11 mouse cellular contexts compared by ENCODE assay signal in genomic region chr13:56109703-56110102, GRCm38 (mm10). TPM values are rescaled to one million over a fixed set of nuclear protein-coding genes. Genes with fewer than 3 reads are reported as not detected.
DNase-seq lines count a peak whose midpoint lies in the region; ATAC-seq and TF ChIP-seq lines count a peak whose summit lies in the region.
"Had no signal": no experiment of that assay in that cellular context is flagged by ENCODE, and none has a peak within 500 bp of the region (broad histone marks: within the 10 kb centered on the region; RNA-seq: fewer than 3 reads in every experiment).

No protein-coding gene starts in this region.

- H3K36me3 ChIP-seq in heart, embryonic 15.5 days: peaks cover under 1% of the 10 kb centered on the region; the same call in 1 of the 2 replicates
- H3K36me3 ChIP-seq in heart, adult 2 months (ENCODE audit: control insufficient read depth, insufficient read depth, low read length): peaks cover 6% of the 10 kb centered on the region; the same call in 1 of the 2 replicates
- H3K36me3 ChIP-seq in midbrain, embryonic 13.5 days: peaks cover 34% of the 10 kb centered on the region
- H3K36me3 ChIP-seq in midbrain, embryonic 11.5 days (ENCODE audit: control insufficient read depth, insufficient read depth, low read length): peaks cover 13% of the 10 kb centered on the region; the same call in 1 of the 2 replicates
- H3K36me3 ChIP-seq in hindbrain, embryonic 14.5 days (replicated peaks; ENCODE audit: control insufficient read depth, insufficient read depth): peaks cover 10% of the 10 kb centered on the region
- H3K36me3 ChIP-seq in stomach, embryonic 15.5 days: peaks cover 3% of the 10 kb centered on the region
- H3K36me3 ChIP-seq in thymus, adult 2 months (ENCODE audit: control insufficient read depth, insufficient read depth, low read length): peaks cover 4% of the 10 kb centered on the region; the same call in 1 of the 2 replicates

- no peak for TF ChIP-seq EP300 in heart, adult 2 months (IDR thresholded peaks at IDR 0.05; ENCODE audit: insufficient read depth, low read depth, low read length)

- 73% methylated on average over 4 of the region's 4 CpGs for WGBS in heart, embryonic 15.5 days
- 75% methylated on average over 4 of the region's 4 CpGs for WGBS in heart, adult 2 months
- 93% methylated on average over 4 of the region's 4 CpGs for WGBS in midbrain, embryonic 13.5 days
- 85% methylated on average over 4 of the region's 4 CpGs for WGBS in midbrain, embryonic 11.5 days
- WGBS in hindbrain, embryonic 14.5 days: 86% methylated on average over 4 of the region's 4 CpGs
- WGBS in stomach, embryonic 15.5 days: 83% methylated on average over 4 of the region's 4 CpGs
- WGBS in thymus, adult 2 months: 92% methylated on average over 4 of the region's 4 CpGs

- H3K9me3 ChIP-seq in heart, embryonic 15.5 days (replicated peaks): no peaks in the 10 kb centered on the region
- no peaks in the 10 kb centered on the region for H3K9me3 ChIP-seq in midbrain, embryonic 13.5 days
- no peaks in the 10 kb centered on the region for H3K9me3 ChIP-seq in midbrain, embryonic 11.5 days (ENCODE audit: control insufficient read depth, low read length)
- no peaks in the 10 kb centered on the region for H3K9me3 ChIP-seq in hindbrain, embryonic 14.5 days (ENCODE audit: control insufficient read depth, low read length)
- H3K9me3 ChIP-seq in stomach, embryonic 15.5 days: no peaks in the 10 kb centered on the region

- peak overlapping the region; percentile 83 for H3K27ac ChIP-seq in heart, embryonic 15.5 days
- H3K27ac ChIP-seq in heart, adult 2 months: no peak overlapping the region
- 0 out of 2 replicates have a peak overlapping the region, but pooled peaks have one; percentile 25 for H3K27ac ChIP-seq in midbrain, embryonic 13.5 days
- H3K27ac ChIP-seq in midbrain, embryonic 11.5 days (ENCODE audit: low read depth, low read length): no peak overlapping the region
- peak overlapping the region; percentile 59 for H3K27ac ChIP-seq in hindbrain, embryonic 14.5 days
- H3K27ac ChIP-seq in stomach, embryonic 15.5 days: peak overlapping the region; percentile 19
- H3K27ac ChIP-seq in thymus, adult 2 months (ENCODE audit: control insufficient read depth, insufficient read depth, low read length): no peak overlapping the region

- peaks cover 3% of the 10 kb centered on the region; the same call in 1 of the 2 replicates for H3K79me2 ChIP-seq in heart, adult 2 months (replicated peaks; ENCODE audit: control insufficient read depth, insufficient read depth, low read length)

- ATAC-seq in heart, embryonic 15.5 days (replicated peaks; ENCODE audit: insufficient number of reproducible peaks, insufficient read depth, low FRiP score, low read depth): no peak
- no peak for ATAC-seq in midbrain, embryonic 13.5 days
- no peak for ATAC-seq in midbrain, embryonic 11.5 days (ENCODE audit: low FRiP score)
- no peak for ATAC-seq in hindbrain, embryonic 14.5 days (ENCODE audit: low FRiP score)
- no peak for ATAC-seq in stomach, embryonic 15.5 days (ENCODE audit: insufficient read depth, low FRiP score, low read depth)

- TF ChIP-seq POLR2A in heart, adult 2 months (IDR thresholded peaks at IDR 0.05; ENCODE audit: insufficient read depth, low read depth, low read length): no peak
- no peak for TF ChIP-seq POLR2A in thymus, adult 2 months (IDR thresholded peaks at IDR 0.05; ENCODE audit: control insufficient read depth, extremely low read depth, insufficient read depth, low read length, poor library complexity)

- no peak for TF ChIP-seq CTCF in heart, adult 2 months (IDR thresholded peaks at IDR 0.05)
- TF ChIP-seq CTCF in thymus, adult 2 months (IDR thresholded peaks at IDR 0.05; ENCODE audit: borderline replicate concordance, control insufficient read depth, extremely low read depth, insufficient read depth, low read length, poor library complexity): no peak

- H3K4me2 ChIP-seq in heart, embryonic 15.5 days: no peak overlapping the region
- H3K4me2 ChIP-seq in midbrain, embryonic 13.5 days (replicated peaks): no peak overlapping the region
- H3K4me2 ChIP-seq in midbrain, embryonic 11.5 days: no peak overlapping the region
- 0 out of 2 replicates have a peak overlapping the region, but pooled peaks have one; percentile 1 for H3K4me2 ChIP-seq in hindbrain, embryonic 14.5 days (replicated peaks)
- H3K4me2 ChIP-seq in stomach, embryonic 15.5 days: no peak overlapping the region

- H3K4me1 ChIP-seq in heart, embryonic 15.5 days (replicated peaks): peaks cover 77% of the 10 kb centered on the region
- peaks cover 24% of the 10 kb centered on the region for H3K4me1 ChIP-seq in heart, adult 2 months (ENCODE audit: control insufficient read depth, insufficient read depth, low read length)
- H3K4me1 ChIP-seq in midbrain, embryonic 13.5 days (replicated peaks): peaks cover 50% of the 10 kb centered on the region
- no peaks in the 10 kb centered on the region for H3K4me1 ChIP-seq in midbrain, embryonic 11.5 days (ENCODE audit: control insufficient read depth, insufficient read depth, low read length)
- peaks cover 33% of the 10 kb centered on the region for H3K4me1 ChIP-seq in hindbrain, embryonic 14.5 days (replicated peaks; ENCODE audit: control insufficient read depth, insufficient read depth, low read length)
- H3K4me1 ChIP-seq in stomach, embryonic 15.5 days: peaks cover 71% of the 10 kb centered on the region
- peaks cover 26% of the 10 kb centered on the region for H3K4me1 ChIP-seq in thymus, adult 2 months (replicated peaks; ENCODE audit: control insufficient read depth, insufficient read depth, low read length)

- no peak overlapping the region for H3K4me3 ChIP-seq in heart, embryonic 15.5 days
- H3K4me3 ChIP-seq in heart, adult 2 months: no peak overlapping the region
- H3K4me3 ChIP-seq in midbrain, embryonic 13.5 days (replicated peaks): no peak overlapping the region
- no peak overlapping the region for H3K4me3 ChIP-seq in midbrain, embryonic 11.5 days (ENCODE audit: low read depth, low read length)
- H3K4me3 ChIP-seq in hindbrain, embryonic 14.5 days (replicated peaks; ENCODE audit: low read length): no peak overlapping the region
- H3K4me3 ChIP-seq in stomach, embryonic 15.5 days (replicated peaks): no peak overlapping the region
- no peak overlapping the region for H3K4me3 ChIP-seq in thymus, adult 2 months (ENCODE audit: control insufficient read depth, insufficient read depth, low read length)

- intact Hi-C loops in heart, adult 2 months (cut with DNase I): no loop called here

- no peaks in the 10 kb centered on the region for H3K27me3 ChIP-seq in heart, embryonic 15.5 days
- H3K27me3 ChIP-seq in heart, adult 2 months (ENCODE audit: control insufficient read depth, insufficient read depth, low read length): no peaks in the 10 kb centered on the region
- no peaks in the 10 kb centered on the region for H3K27me3 ChIP-seq in midbrain, embryonic 13.5 days
- H3K27me3 ChIP-seq in midbrain, embryonic 11.5 days (ENCODE audit: control insufficient read depth, insufficient read depth, low read length): no peaks in the 10 kb centered on the region
- H3K27me3 ChIP-seq in hindbrain, embryonic 14.5 days (ENCODE audit: control insufficient read depth, insufficient read depth, low read length): no peaks in the 10 kb centered on the region
- no peaks in the 10 kb centered on the region for H3K27me3 ChIP-seq in stomach, embryonic 15.5 days (replicated peaks)
- H3K27me3 ChIP-seq in thymus, adult 2 months (ENCODE audit: control insufficient read depth, insufficient read depth, low read length): no peaks in the 10 kb centered on the region

- no peak for DNase-seq in heart, adult 2 months
- DNase-seq in midbrain, embryonic 11.5 days (ENCODE audit: low spot score, missing footprints): no peak
- no peak for DNase-seq in hindbrain, embryonic 14.5 days (ENCODE audit: low spot score)
- DNase-seq in thymus, adult 2 months: no peak
- DNase-seq: cerebellum, adult 8-10 months; heart, postnatal 4 days; lung, adult 18-20 months; spleen, adult 18-20 months had no signal

- peak overlapping the region; percentile 9; the same call in 1 of the 2 replicates for H3K9ac ChIP-seq in heart, embryonic 15.5 days
- H3K9ac ChIP-seq in heart, adult 2 months (ENCODE audit: low read depth, low read length): no peak overlapping the region
- H3K9ac ChIP-seq in midbrain, embryonic 13.5 days (replicated peaks): no peak overlapping the region
- no peak overlapping the region for H3K9ac ChIP-seq in midbrain, embryonic 11.5 days (ENCODE audit: low read length)
- H3K9ac ChIP-seq in hindbrain, embryonic 14.5 days: 0 out of 2 replicates have a peak overlapping the region, but pooled peaks have one; percentile 2
- H3K9ac ChIP-seq in stomach, embryonic 15.5 days: no peak overlapping the region

RNA-seq across cellular contexts. Expression of gene H2afy, which starts 26.5 kb away (rescaled TPM):
- 98.9 and 135 TPM in 2 replicates for polyA plus RNA-seq in heart, embryonic 15.5 days (2015; fragmentation: Nextera tagmentation; extraction: Ambion mirVana)
- total RNA-seq in heart, adult 2 months (2021): 10 to 100 TPM; 43.3 to 49.6 TPM
- 34.9 and 39.4 TPM in 2 replicates for polyA plus RNA-seq in heart, adult 2 months (2012; rRNA removed)
- polyA plus RNA-seq in midbrain, embryonic 13.5 days (2015; fragmentation: Nextera tagmentation; extraction: Ambion mirVana): 414 and 443 TPM in 2 replicates
- polyA plus RNA-seq in midbrain, embryonic 11.5 days (2014; fragmentation: Nextera tagmentation; extraction: Ambion mirVana): 677 and 693 TPM in 2 replicates
- 287 and 316 TPM in 2 replicates for polyA plus RNA-seq in hindbrain, embryonic 14.5 days (2014; fragmentation: Nextera tagmentation; extraction: Ambion mirVana)
- 311 and 348 TPM in 2 replicates for polyA plus RNA-seq in stomach, embryonic 15.5 days (2015; fragmentation: Nextera tagmentation; extraction: Ambion mirVana)
- polyA plus RNA-seq in thymus, adult 2 months (2012; rRNA removed): 316 and 458 TPM in 2 replicates

Comparison
In these comparisons a context has a peak if more than half of its experiments do, and no peak if none do; other contexts are left out.
1. H3K27ac ChIP-seq: peak in heart, embryonic 15.5 days (single experiment), midbrain, embryonic 13.5 days (single experiment), hindbrain, embryonic 14.5 days (single experiment) and stomach, embryonic 15.5 days (single experiment); none in heart, adult 2 months (single experiment), midbrain, embryonic 11.5 days (single experiment) and thymus, adult 2 months (single experiment).
2. H3K9ac ChIP-seq: peak in heart, embryonic 15.5 days (single experiment) and hindbrain, embryonic 14.5 days (single experiment); none in heart, adult 2 months (single experiment), midbrain, embryonic 13.5 days (single experiment), midbrain, embryonic 11.5 days (single experiment) and stomach, embryonic 15.5 days (single experiment).